Mouse (Mus musculus) kidney, postnatal 36 days (tissue): ENCODE measurements around the gene Rabggtb.

ENCODE experiments used
- DNase-seq, 2 experiments: peaks; one replicate each; pipeline ENCODE4 v3.0.0; 2021 to 2022; ENCODE audit warnings: mixed read lengths in 2 of 2

Rabggtb gene

DNA sequence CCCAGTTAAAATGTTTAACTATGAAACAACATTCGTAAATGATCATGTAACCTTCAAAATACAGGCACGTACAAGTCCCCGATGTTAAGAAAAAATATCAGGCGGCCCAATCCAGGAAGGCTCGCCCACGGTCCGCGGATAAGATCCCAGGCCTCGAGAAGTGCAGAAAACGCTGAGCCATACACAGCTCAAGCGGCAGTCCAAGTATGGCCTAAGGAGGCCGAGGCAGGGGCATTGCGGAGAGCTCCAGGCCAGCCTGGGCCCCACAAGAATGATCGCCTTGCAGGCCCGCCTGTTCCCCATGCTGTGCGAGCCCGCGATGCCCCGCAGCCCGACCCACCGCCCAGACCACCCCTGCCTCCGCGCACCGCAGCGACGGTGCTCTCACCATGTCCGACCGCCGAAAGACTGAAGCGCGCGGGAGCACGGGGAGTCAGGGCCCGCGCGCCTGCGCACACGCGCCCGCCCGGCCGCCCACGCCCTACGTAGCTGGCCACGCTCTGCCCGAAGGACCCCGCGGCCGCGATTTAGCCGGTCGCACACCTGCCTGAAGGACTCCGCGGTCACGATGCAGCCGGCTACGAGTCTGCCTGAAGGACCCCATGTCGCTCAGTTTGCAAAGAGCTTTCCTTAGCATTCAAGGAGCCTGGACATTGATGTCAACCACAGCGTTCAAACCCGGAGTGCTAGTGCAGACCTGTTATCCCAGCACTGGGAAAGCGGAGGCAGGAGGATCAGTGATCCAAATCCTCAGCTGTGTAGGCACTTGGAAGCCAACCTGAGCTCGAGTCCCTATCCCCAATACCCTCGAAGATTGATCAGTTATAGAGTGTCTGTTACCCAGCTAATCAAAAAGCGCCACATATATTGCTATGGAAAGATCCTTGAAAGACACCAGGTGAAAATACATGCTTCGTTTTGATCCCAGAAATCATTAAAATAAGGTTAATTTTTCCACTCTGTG is at the start of gene Rabggtb:
Rabggtb (minus strand) TSS at position 464 of the 964 bp plus-strand sequence.
- DNase-seq, result peak; percentile 95 to 96

DNA sequence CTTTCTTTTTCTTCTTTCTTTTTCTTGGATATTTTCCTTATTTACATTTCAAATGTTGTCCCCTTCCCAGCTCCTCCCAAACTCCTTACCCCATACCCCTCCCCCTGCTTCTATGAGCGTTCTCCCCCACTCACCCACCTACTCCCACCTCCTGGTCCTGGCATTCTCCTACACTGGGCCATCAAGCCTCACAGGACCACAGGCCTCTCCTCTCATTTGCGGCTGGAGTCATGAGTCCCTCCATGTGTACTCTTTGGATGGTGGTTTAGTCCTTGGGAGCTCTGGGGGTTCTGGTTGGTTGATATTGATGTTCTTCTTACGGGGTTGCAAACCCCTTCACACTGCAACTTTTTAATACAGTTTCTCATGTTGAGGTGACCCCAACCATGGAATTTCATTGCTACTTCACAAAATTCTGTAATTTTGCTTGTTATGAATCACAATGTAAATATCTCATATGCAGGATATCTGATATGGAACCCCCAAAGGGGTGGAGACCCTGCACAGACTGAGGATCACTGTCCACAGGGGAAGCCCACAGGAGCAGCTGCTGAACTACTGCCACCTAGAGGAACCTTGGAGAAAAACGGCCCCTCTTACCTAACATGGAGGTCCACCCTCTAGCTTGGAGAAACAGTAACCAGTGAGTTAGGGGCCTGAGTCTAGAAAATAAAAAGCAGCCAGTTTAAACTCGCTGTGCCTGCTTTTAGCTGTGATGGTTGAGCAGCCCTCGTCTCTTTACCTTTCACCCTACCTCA is 49.0 kb upstream of the Rabggtb start:
- peak in 1 of 2 experiments; percentile 50 for DNase-seq

DNA sequence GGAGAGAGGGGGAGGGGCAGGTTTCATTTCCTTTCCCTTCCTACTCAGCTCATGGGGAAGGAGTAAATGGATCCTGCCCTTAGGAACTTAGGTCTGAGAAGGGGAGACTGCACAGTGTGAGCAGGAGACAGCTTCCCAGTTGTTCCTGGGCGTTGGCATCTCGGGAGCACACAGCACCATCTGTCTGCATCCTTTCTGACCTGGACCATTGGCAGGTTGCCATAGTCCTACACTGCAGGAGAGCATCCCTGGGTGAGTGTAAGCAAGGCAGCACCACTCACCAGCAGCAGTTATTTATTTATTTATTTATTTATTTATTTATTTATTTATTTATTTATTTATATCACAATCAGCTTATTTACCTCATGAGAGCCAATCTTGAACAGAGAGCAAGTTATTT is 48.1 kb upstream of the Rabggtb start:
- no peak for DNase-seq

DNA sequence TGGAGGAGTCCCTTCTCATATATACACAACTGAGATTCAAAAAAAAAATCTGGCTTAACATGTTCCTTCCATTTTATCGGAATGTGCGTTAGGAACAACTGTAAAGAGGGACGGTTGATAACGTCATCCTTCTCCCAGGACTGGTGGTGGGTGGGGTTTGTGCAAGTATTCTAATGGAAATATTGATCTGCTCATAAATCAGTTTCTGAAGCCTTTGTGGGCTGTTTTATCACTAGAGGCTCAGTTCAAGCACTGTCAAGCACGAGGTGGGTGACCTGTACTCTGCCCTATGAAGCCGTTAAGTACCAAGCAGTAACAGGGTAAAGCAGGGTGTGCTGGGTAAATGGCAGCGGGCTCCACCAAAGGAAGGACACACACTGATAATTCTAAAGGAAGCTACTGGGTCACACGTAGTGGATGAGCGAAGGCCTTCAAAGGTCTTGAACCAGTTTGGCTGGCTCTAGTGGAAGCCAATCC is 47.0 kb upstream of the Rabggtb start:
- DNase-seq, result no peak

DNA sequence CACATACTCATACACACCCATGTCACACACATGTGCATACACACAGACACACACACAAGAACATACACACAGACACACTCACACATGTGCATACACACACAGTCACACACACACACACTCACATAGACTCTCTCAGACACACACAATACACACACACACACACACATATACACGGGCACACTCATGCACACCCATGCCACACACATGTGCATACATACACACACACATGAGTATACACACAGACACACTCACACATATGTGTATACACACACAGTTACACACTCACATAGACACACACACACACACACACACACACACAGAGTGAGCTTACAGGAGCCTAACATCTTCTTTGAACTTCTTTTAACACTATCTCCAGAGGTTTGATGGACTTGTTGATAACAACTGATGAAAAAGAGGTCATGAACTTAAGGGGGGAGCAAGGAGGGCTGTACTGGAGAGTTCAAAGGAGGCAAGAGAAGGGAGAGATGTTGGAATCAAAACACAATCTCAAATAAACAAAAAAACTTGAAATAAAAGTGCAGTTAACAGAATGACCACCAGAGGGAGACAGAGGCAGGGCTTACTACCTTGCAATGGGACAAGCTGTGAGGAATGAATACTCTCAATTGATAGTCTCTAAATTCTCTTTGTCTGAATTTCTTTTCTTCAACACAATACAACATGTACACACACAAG is 46.4 kb upstream of the Rabggtb start:
- DNase-seq, result peak in 1 of 2 experiments; percentile 48

DNA sequence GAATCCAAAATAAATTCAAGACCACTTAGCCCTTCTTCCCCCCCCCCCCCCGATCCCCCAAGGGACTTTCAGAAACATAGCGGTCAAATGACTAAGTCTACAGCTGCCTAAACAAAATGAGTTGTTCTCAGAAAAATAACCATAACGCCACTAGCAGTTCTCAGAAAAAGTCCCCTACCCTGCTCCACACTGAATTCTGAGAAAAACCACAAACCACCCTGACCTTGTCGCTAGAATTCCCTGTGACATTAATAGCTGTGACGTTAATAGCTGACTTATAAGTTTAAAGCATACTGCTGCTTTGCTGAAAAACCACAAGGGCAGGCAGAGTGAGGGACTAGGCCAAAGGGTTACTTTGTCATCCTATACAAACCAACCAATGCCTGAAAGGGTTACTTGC is 45.1 kb upstream of the Rabggtb start:
- DNase-seq, result no peak

DNA sequence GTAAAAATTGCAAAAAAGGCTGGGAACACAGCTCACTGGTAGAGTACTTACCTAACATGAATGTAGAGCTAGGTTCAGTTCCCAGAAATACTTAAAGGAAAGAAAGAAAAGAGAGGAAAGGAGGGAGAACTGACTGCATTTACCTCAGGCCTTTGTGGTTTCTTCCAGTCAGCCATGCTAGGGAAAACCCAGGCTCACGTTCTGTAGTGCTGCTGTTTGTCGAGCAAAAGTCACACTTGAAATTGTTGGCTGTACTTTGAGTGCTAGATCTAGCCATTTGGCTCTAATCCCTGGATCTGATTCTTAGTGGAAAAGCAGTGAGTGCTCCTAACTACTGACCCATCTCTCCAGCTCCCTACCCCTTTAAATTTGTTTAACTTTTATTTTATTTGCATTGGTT is 35.4 kb upstream of the Rabggtb start:
- peak in 1 of 2 experiments; percentile 49 for DNase-seq

DNA sequence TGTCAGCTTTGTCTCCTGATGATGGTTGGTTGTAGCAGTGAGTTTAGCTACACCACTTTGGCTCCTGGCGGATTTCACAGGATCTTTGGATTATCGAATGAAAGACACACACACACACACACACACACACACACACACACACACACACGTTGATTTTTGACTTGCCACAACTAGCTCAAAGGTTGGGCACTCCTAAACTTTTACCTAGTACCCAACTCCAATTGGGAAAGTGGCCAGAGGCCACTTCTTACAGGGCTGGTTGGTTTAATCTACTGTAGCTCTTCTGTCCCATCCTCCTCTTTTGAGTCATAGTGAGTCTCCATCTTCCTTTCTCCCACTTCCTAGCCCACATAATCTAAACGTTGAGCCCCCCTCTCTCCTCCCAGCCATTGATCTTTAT is 34.5 kb upstream of the Rabggtb start:
- no peak for DNase-seq

DNA sequence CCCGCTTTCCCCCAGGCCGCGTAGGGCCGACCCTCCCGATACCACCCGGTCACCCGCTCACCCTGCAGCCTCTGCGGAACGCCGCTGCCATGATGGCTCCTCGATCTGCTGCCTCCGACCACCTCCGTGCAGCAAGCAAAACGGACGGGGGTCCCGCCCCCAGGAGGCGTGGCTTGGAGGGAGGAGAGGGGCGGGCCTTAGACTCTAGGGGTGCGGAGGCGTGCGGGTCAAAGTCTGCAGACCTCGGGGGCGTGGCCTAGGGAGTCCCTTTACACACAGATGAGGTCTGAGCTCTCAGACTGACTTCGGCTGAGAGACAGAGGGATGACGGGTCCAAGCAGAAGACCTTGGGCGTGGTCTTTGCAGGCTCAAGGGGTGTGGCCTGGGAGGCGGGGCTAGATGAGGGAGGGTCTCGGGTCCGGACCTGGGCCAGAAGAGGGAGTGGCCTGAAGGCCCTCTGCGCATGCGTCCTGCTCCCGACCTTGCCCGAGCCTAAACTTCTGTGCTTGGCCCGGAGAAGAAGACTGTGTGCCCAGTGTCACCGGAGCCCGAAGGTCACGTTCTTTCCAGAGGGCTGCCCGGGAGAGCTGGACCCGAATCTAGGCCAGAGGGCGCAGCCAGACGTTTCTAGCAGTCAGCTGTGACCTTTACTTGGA is 31.7 kb upstream of the Rabggtb start, which contains the start of gene Acadm:
Acadm (minus strand) TSS at position 298 of the 656 bp plus-strand sequence.
- peak; percentile 99 for DNase-seq

DNA sequence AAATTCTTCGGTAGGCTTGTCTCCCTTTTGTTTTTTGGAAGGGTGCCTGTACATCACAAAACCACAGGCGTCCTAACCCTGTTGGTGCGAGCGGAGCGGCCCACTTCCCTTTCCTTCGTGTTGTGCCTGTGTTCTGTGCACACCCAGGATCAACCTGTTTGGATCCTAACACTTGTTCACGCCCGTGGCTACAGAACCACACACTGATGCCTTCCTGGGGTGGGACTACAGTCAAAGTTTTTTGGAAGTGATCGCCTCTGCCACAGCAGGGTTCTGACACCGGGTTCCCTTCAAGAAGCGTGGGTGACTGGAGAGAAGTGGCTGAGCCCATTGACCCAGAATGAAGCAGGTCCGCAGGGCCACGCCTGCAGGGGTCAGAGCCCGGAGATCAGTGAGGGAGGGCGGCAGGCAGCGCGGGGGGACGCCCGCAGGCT is 31.1 kb upstream of the Rabggtb start:
- no peak for DNase-seq

DNA sequence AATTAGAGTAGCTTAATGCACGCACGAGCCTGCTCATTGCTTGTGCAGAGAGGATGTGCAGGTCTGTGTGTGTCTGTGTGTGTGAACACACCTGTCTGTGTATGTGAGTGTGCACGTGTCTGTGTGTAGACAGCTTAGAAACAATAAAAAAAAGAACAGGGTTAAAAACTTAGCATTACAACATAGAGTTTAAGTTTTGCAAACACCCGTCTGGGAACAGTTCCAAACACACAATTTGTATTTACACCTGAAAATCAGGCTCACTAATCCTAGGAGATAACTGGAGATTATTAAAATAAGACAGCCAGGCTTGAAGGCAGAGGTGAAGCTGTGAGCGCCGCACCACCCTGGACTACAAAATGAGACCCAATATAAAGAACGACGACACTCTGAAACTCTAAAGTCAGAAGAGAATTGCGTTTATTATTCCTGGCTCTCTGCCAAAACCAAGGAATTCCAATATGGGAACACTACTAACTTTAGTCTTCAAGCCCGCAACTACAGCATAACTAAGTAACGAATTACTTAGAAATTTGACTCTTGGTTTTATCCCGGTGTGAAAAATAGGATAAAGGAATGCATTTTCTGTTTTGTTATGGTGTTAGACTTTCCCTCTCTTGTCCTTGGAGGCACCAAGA is 30.3 kb upstream of the Rabggtb start:
- peak in 1 of 2 experiments; percentile 43 for DNase-seq

DNA sequence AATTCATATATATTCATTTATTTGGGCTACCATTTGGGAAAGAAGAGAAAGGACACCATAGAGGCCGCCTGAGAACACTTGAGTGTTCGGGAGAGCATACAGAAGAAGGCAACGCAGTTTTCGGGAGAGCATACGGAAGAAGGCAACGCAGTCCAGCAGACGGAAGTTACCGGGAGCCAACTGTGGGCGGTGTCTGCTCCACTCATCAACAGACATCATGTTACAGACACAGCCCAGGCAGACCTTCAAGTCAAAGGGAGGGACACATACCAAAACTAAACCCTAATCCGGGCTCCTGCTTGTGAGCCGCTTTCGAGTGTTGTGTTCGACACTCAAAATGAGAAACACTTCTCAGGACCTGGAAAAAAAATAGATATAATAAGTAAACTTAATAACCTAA is 28.8 kb upstream of the Rabggtb start:
- no peak for DNase-seq

DNA sequence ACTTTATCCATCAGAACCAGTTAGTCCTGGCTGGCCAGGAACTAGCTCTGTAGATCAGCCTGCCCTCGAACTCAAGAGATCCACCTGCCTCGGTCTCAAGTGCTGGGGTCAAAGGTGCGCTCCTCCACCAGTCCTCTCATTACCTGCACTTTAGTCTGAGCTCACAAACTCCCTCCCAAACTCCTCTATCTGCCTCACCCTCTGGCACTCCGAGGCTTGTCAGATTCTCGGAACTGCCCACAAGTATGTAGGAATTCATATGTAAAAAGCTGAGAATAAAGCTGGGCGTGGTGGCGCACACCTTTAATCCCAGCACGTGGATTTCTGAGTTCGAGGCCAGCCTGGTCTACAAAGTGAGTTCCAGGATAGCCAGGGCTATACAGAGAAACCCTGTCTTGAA is 27.7 kb upstream of the Rabggtb start:
- DNase-seq, result peak in 1 of 2 experiments; percentile 25

DNA sequence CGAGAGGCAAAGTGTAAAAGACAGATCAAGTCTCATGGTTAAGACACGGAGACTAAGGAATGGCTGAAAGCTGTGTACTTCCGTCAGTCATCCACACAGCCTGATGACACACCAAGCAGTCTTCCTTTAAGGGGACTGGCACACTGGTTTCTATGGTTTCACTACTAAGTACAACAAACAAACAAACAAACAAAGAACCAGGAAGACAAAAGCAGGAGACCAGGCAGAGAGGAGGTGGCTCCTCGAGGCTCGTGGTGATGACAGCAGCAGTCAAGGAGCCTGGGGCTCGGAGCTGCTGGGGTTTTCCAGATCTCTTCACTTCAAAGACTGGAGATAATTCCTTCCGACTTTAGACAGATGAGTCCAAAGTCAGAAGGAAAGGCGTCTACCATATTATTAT is 27.2 kb upstream of the Rabggtb start:
- DNase-seq, result no peak

DNA sequence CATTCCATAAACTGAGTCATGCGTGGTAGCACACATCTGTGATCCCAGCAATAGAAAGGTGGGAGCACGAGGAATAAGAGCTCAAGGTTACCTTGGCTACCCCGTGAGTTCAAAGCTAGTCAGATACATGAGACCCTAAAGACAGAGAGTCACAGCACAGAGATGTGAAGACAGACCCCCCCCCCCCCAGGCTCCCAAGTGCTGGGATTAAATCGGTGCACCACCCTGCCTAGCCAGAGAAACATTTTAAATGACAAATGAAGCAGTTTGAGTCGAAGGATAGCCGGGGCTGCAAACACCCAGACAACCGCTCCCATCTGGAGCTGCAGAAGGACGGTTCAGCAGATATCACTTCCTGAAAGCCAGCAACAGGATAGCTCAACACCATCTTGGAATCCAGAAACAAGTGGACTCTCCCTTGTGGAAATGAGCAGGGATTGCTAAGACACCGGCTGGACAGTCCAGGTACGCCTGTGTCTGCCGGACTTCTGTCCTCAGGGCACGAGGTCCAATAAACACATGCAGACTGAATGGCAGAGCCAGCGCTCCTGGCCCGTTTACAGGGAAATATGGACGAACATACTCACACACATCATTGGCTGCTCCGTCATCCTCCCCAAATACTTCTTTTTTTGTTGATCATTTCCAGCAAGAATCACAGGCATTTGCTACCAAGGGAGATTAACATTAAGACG is 24.5 kb upstream of the Rabggtb start:
- peak; percentile 67 to 70 for DNase-seq

DNA sequence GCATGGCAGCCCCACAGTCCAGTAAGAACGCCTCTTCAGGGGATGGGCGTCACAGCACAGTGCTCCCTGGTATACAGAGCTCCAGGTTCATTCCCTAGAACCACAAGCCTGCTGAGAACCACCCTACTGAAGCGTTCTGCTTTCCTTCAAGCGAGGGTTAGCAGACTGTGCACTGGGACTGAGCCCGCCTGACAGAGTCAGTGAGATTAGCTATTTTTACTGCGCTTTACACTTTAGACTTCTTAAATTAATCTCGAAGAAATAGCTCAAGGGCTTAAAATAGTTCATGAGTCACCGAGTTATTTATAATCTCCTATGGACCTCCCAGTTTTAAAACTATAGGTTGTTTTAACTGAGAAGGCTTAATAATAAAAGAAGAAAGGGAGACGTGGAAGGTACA is 23.1 kb upstream of the Rabggtb start:
- no peak for DNase-seq

DNA sequence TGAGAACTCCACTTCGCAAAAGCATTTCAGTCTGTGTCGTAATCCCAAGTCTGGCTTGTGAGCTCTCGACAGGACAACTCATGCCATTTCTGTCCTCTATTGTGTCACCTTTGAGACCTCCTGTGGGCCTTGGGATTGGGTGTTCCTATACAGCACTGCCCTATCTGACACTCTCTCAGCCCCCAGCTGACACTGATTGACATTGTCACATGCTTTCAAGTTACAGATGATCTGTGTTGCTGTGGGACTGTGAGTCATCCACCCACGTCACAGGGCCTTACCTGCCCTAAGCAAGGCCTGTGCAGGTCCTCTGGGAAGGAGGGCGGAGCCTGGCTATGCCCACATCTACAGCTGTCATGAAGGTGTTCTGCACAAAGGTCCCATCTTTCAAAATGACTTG is 19.7 kb upstream of the Rabggtb start:
- DNase-seq, result no peak

DNA sequence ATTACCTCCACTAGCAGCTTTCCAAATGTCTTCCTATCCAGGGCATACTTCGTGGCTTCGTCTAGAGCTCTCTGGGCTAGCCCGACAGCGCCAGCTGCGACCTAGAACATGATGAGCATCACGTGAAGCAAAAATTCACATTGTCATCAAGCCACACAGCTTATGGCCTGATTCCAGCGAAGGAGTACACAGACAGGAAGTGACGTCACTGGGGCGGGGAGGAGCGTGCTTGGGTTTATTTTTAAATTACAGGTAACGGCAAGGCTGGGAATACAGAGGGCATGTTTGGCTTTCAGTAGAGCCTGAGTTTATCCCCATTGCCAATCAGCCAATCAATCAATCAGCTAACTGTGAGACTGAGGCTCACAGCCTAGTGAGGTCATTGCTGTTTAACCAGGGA is 16.7 kb upstream of the Rabggtb start:
- no peak for DNase-seq

DNA sequence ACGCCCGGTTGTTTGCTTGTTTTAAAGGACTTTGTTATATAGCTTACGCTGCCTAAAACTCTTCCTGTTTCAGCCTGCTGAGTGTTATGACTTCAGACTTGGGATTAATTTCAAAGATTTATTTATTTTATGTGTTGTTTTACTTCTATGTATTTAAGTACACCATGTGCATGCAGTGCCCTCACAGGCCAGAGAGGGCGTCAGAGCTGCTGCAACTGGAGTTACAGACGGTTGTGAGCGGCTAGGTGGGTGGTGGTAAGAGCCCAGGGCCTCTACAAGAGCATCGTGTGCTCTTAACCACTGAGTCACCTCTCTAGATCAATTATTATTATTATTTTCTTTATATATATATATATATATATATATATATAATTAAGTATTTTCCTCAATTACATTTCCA is 13.5 kb upstream of the Rabggtb start:
- no peak for DNase-seq

DNA sequence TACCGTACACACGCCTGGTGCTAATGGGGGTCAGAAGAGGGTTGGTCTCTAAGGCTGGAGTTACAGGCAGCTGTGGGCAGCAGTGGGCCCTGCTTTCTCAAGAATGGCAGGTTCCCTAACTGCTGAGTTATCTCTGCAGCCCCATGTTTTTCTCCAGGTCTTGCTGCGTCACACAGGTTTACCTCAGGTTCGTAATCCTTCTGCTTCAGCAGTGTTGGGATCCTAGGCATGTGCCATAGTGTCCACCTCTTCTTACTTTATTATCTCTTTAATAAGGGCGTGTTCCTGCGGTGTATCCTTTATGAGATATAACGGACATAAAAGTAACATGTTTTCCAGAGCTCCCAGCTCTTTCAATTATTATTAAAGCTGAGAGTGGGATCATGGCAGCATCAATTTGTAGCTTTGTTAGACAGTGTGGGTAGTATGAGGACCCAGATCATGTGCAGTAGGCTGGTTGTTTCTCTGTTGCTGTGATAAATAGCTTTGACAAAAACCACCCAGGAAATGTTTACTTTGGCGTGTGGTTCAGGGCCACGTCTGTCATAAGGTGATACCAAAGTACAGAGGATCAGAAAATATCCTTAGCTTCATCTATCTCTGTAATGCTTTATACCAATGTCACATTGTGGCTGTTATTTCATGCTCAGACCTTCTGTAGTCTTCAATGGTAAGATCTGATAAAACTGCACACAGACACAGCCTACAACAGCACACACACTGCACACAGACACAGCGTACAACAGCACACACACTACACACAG is 8.5 kb upstream of the Rabggtb start:
- DNase-seq, result no peak
